Mouse (Mus musculus) CH12.LX (cell line): Measurements from ENCODE around the gene Sec14l5. TPM values are rescaled to one million over a fixed set of nuclear protein-coding genes. Genes with fewer than 3 reads are reported as not detected.

Experiments
- DNase-seq: peaks from one replicate; pipeline ENCODE4 v3.0.0-alpha.2; 2013; ENCODE audit errors: extremely low read depth
- H3K27ac ChIP-seq: 2 replicates; pipeline ENCODE4 v1.5.1; 2012; ENCODE audit warnings: low read depth, mild to moderate bottlenecking, control low read depth, moderate library complexity; ENCODE audit not compliant: insufficient read depth
- H3K27me3 ChIP-seq: replicated peaks from 2 replicates; pipeline ENCODE3; 2012; ENCODE audit warnings: inconsistent platforms
- H3K36me3 ChIP-seq, 2 experiments: replicated peaks in 1 of 2; 2 replicates each; pipeline versions ENCODE3 to v1.6.1; 2012; ENCODE audit warnings: inconsistent platforms in 1 of 2, low read length in 1 of 2, mild to moderate bottlenecking in 1 of 2, mixed read lengths in 1 of 2, moderate library complexity in 1 of 2; ENCODE audit not compliant: control insufficient read depth in 1 of 2, insufficient read depth in 1 of 2
- H3K4me1 ChIP-seq, 2 experiments: 2 replicates each; pipeline ENCODE4 v1.6.1; 2012; ENCODE audit warnings: inconsistent platforms in 1 of 2, moderate library complexity in 1 of 2; ENCODE audit not compliant: insufficient read depth in 2 of 2, control insufficient read depth in 1 of 2
- H3K4me2 ChIP-seq: 2 replicates; pipeline ENCODE4 v1.6.1; 2012; ENCODE audit warnings: low read depth, mild to moderate bottlenecking, control low read depth; ENCODE audit not compliant: poor library complexity, insufficient read depth, severe bottlenecking
- H3K4me3 ChIP-seq, 3 experiments: fragments of 150-350 bp in 1 of 3; sonication (generic) in 1 of 3; replicated peaks in 1 of 3; 2 replicates each; pipeline versions ENCODE3 to v1.5.1; 2011 to 2012; ENCODE audit warnings: low read depth in 2 of 3, low read length in 2 of 3, mild to moderate bottlenecking in 2 of 3, moderate library complexity in 2 of 3, control low read depth in 1 of 3, improper control_type of control experiment in 1 of 3, inconsistent platforms in 1 of 3, mixed read lengths in 1 of 3; ENCODE audit not compliant: poor library complexity in 1 of 3
- H3K79me2 ChIP-seq: replicated peaks from 2 replicates; pipeline ENCODE4 v1.6.1; 2012; ENCODE audit warnings: mild to moderate bottlenecking, moderate library complexity; ENCODE audit not compliant: control insufficient read depth, poor library complexity, insufficient read depth, severe bottlenecking; ENCODE audit errors: extremely low read depth
- H3K9ac ChIP-seq: 2 replicates; pipeline ENCODE4 v1.6.1; 2012; ENCODE audit warnings: low read depth, mild to moderate bottlenecking, control low read depth, moderate library complexity; ENCODE audit not compliant: insufficient read depth
- H3K9me3 ChIP-seq: replicated peaks from 2 replicates; pipeline ENCODE3; 2012; ENCODE audit warnings: low read length, inconsistent platforms, mixed read lengths
- BHLHE40 ChIP-seq: IDR thresholded peaks from 2 replicates; pipeline ENCODE4 v1.6.1; 2011; ENCODE audit warnings: mild to moderate bottlenecking, low read depth, low read length, improper control_type of control experiment
- CTCF ChIP-seq, 2 experiments: IDR thresholded peaks in 1 of 2; conservative IDR thresholded peaks in 1 of 2; 2 replicates each; pipeline ENCODE4 v1.5.1; 2011 to 2012; ENCODE audit warnings: low read depth in 2 of 2, low read length in 2 of 2, improper control_type of control experiment in 1 of 2, inconsistent platforms in 1 of 2, mild to moderate bottlenecking in 1 of 2, moderate library complexity in 1 of 2
- E2F4 ChIP-seq: IDR thresholded peaks from 2 replicates; pipeline ENCODE4 v1.6.1; 2011; ENCODE audit warnings: low read depth, low read length, improper control_type of control experiment; ENCODE audit not compliant: insufficient replicate concordance
- ELF1 ChIP-seq: IDR thresholded peaks from 2 replicates; pipeline ENCODE4 v1.6.1; 2014; ENCODE audit warnings: low read depth, mild to moderate bottlenecking, inconsistent platforms, low read length, improper control_type of control experiment
- GABPA ChIP-seq: IDR thresholded peaks from 2 replicates; pipeline ENCODE4 v1.6.1; 2012; ENCODE audit warnings: low read depth, low read length, improper control_type of control experiment, inconsistent platforms; ENCODE audit not compliant: insufficient replicate concordance
- IRF4 ChIP-seq: IDR thresholded peaks from 2 replicates; pipeline ENCODE4 v1.6.1; 2014; ENCODE audit warnings: low read depth, mild to moderate bottlenecking, inconsistent platforms, low read length, improper control_type of control experiment
- JUN ChIP-seq: IDR thresholded peaks from 2 replicates; pipeline ENCODE4 v1.6.1; 2011; ENCODE audit warnings: low read depth, mild to moderate bottlenecking, low read length, improper control_type of control experiment, moderate library complexity; ENCODE audit not compliant: insufficient read depth
- JUND ChIP-seq: conservative IDR thresholded peaks from 2 replicates; pipeline ENCODE4 v1.6.1; 2011; ENCODE audit warnings: low read depth, low read length, improper control_type of control experiment
- KAT2A ChIP-seq: IDR thresholded peaks from 2 replicates; pipeline ENCODE4 v1.6.1; 2012; ENCODE audit warnings: low read length, improper control_type of control experiment, inconsistent platforms; ENCODE audit not compliant: insufficient replicate concordance
- MAX ChIP-seq: IDR thresholded peaks from 2 replicates; pipeline ENCODE4 v1.6.1; 2011; ENCODE audit warnings: low read length, improper control_type of control experiment
- MAZ ChIP-seq: IDR thresholded peaks from 2 replicates; pipeline ENCODE4 v1.6.1; 2012; ENCODE audit warnings: low read depth, mild to moderate bottlenecking, inconsistent platforms, low read length, improper control_type of control experiment, moderate library complexity
- MXI1 ChIP-seq: IDR thresholded peaks from 2 replicates; pipeline ENCODE4 v1.6.1; 2011; ENCODE audit warnings: mild to moderate bottlenecking, low read depth, low read length, improper control_type of control experiment
- MYC ChIP-seq: IDR thresholded peaks from 2 replicates; pipeline ENCODE4 v1.6.1; 2011; ENCODE audit warnings: low read depth, mild to moderate bottlenecking, improper control_type of control experiment, low read length
- POLR2A ChIP-seq: IDR thresholded peaks from 2 replicates; pipeline ENCODE4 v1.6.1; 2011; ENCODE audit warnings: low read depth, mild to moderate bottlenecking, improper control_type of control experiment, low read length
- POLR2AphosphoS2 ChIP-seq: IDR thresholded peaks from 2 replicates; pipeline ENCODE4 v1.6.1; 2011; ENCODE audit warnings: low read depth, low read length, improper control_type of control experiment
- RAD21 ChIP-seq: IDR thresholded peaks from 2 replicates; pipeline ENCODE4 v1.6.1; 2011; ENCODE audit warnings: low read depth, mild to moderate bottlenecking, low read length, improper control_type of control experiment, moderate library complexity
- SIN3A ChIP-seq: IDR thresholded peaks from 2 replicates; pipeline ENCODE4 v1.6.1; 2012; ENCODE audit warnings: low read length, improper control_type of control experiment, inconsistent platforms
- TBP ChIP-seq: conservative IDR thresholded peaks from 2 replicates; pipeline ENCODE4 v1.6.1; 2011; ENCODE audit warnings: low read depth, low read length, improper control_type of control experiment
- TCF12 ChIP-seq: IDR thresholded peaks from 2 replicates; pipeline ENCODE4 v1.6.1; 2014; ENCODE audit warnings: low read depth, mild to moderate bottlenecking, inconsistent platforms, low read length, improper control_type of control experiment
- UBTF ChIP-seq: IDR thresholded peaks from 2 replicates; pipeline ENCODE4 v1.6.1; 2012; ENCODE audit warnings: low read depth, mild to moderate bottlenecking, inconsistent platforms, low read length, improper control_type of control experiment, moderate library complexity
- ZC3H11A ChIP-seq: IDR thresholded peaks from 2 replicates; pipeline ENCODE4 v1.6.1; 2012; ENCODE audit warnings: low read depth, mild to moderate bottlenecking, inconsistent platforms, low read length, improper control_type of control experiment
- ZMIZ1 ChIP-seq: IDR thresholded peaks from 2 replicates; pipeline ENCODE4 v1.6.1; 2012; ENCODE audit warnings: low read depth, mild to moderate bottlenecking, inconsistent platforms, low read length, improper control_type of control experiment
- ZNF384 ChIP-seq: IDR thresholded peaks from 2 replicates; pipeline ENCODE4 v1.6.1; 2012; ENCODE audit warnings: low read depth, low read length, improper control_type of control experiment, inconsistent platforms
- dilution Hi-C: fragments of 300-500 bp; cut with MboI; formaldehyde crosslinking; loops from 2 replicates; pipeline ENCODE4 v1.14.3; 2020; ENCODE audit warnings: low sequenced_read_pairs; ENCODE audit not compliant: extremely low pct_unique_long_range_greater_than_20kb, extremely low pct_ligation_motif_present
- in situ Hi-C: fragments of 300-500 bp; cut with MboI; formaldehyde crosslinking; loops from 3 replicates; pipeline ENCODE4 v1.14.3; 2019; ENCODE audit warnings: low sequenced_read_pairs, low pct_ligation_motif_present, low pct_unique_long_range_greater_than_20kb, mixed read lengths
- polyA plus RNA-seq: library from polyadenylated mRNA; unstranded; fragments of >175 nt; gene quantifications from 2 replicates; pipeline ENCODE4 v1.2.1, GENCODE M21; 2012; ENCODE audit warnings: low read depth; ENCODE audit not compliant: insufficient read length
- total RNA-seq, 2 experiments: library from RNA; depleted of rRNA; stranded (reverse); fragments of 300-350 nt in 1 of 2; fragments of >200 nt in 1 of 2; gene quantifications; 2 replicates each; pipeline ENCODE4 v1.2.3; 2012 to 2014

The Sec14l5 gene
- total and polyA plus RNA-seq, 3 experiments: 0.13 TPM; not detected in 2

DNA sequence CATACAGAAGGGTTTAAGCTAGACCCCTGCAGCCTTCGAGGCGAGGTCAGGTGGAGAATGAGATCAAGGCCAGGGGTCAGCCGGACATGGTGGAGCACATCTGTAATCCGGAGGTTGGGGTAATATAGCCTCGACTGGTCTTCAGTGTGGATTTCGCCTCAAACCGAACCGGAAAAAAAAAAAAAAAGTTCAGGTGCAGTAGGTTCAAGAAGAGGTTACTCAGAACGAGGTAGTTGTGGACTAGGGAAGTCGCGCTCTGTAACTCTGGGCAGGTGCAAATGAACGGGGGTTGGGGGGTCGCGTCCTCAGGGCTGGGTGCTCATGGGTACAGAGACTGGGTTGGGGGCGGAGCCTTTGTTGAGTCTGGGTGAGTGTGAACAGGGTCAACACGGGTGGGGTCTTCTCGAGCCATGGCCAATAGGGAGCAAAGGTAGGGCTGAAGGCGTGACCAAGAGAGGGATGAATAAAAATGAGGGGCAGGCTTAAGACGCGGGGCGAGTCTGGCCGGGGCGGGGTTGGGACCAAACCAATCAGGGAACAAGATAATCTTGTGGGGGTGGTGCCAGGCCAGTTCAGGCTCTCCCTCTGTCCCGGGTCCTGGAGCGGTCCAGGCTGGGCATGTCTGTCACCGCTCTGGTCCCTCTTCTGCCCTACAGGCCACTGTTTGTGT, 407 bp upstream of the Sec14l5 start:
- dilution Hi-C loops (no loop called here), in situ Hi-C loops (loop anchor here (25.0 kb wide), 1 partner anchor 509 kb away; the partner anchor contains the start of genes Dnaja3 and Vasn)
- H3K4me3 ChIP-seq: peak overlapping the region in 2 of 3 experiments; percentile 32 to 49
- peaks cover 67% of the 10 kb centered on the region for H3K27me3 ChIP-seq
- H3K4me2 ChIP-seq: peak overlapping the region; percentile 91
- DNase-seq: peak; percentile 79
- no peaks in the 10 kb centered on the region for H3K79me2 ChIP-seq
- H3K9ac ChIP-seq: no peak overlapping the region
- no peaks in the 10 kb centered on the region for H3K36me3 ChIP-seq
- peaks cover 16 to 18% of the 10 kb centered on the region in 2 experiments for H3K4me1 ChIP-seq
- TF ChIP-seq GABPA (no peak), MAZ (0 out of 2 replicates have a peak, but pooled peaks have one; percentile 53), TBP (0 out of 2 replicates have a peak, but pooled peaks have one; percentile 8), ELF1 (peak; percentile 21; the same call in 1 of the 2 replicates), ZNF384 (peak; percentile 71)
- H3K27ac ChIP-seq: no peak overlapping the region
- H3K9me3 ChIP-seq: no peaks in the 10 kb centered on the region

GRCm38 (mm10) chr16:5150544-5150943, 3.6 kb downstream of the Sec14l5 start:
- no peaks in the 10 kb centered on the region for H3K9me3 ChIP-seq
- H3K79me2 ChIP-seq: no peaks in the 10 kb centered on the region
- H3K4me3 ChIP-seq: no peak overlapping the region
- TF ChIP-seq ZMIZ1 (no peak), POLR2AphosphoS2 (no peak), KAT2A (no peak)
- H3K4me1 ChIP-seq: peaks cover 14 to 16% of the 10 kb centered on the region in 2 experiments
- no peak overlapping the region for H3K27ac ChIP-seq
- DNase-seq: no peak
- peaks cover 90% of the 10 kb centered on the region for H3K27me3 ChIP-seq
- no peak overlapping the region for H3K9ac ChIP-seq
- dilution Hi-C loops (no loop called here), in situ Hi-C loops (no loop called here)
- H3K4me2 ChIP-seq: no peak overlapping the region
- H3K36me3 ChIP-seq: no peaks in the 10 kb centered on the region

- Histone ChIP-seq H3K4me3 (no peak overlapping the region), H3K9me3 (no peaks in the 10 kb centered on the region), H3K36me3 (no peaks in the 10 kb centered on the region), H3K79me2 (no peaks in the 10 kb centered on the region), H3K27me3 (peaks cover 89% of the 10 kb centered on the region), H3K27ac (no peak overlapping the region), H3K4me1 (peaks cover 0 to 4% of the 10 kb centered on the region in 2 experiments; a peak in 2 of 4 replicates), H3K9ac (no peak overlapping the region), H3K4me2 (no peak overlapping the region)
- dilution Hi-C loops: no loop called here
- no peak for DNase-seq
- in situ Hi-C loops: no loop called here
- no peak for TF ChIP-seq TCF12
- TF ChIP-seq ZC3H11A: no peak
- no peak for TF ChIP-seq POLR2A
- no peak for TF ChIP-seq JUND
- TF ChIP-seq SIN3A: no peak
- TF ChIP-seq E2F4: no peak
- TF ChIP-seq CTCF (conservative IDR thresholded peaks at IDR 0.05 in 1 of 2, IDR thresholded peaks at IDR 0.05 in 1 of 2; ENCODE audit: low read depth in 2 of 2, low read length in 2 of 2): no peak
- no peak for TF ChIP-seq MYC
- no peak for TF ChIP-seq ZNF384
- no peak for TF ChIP-seq MXI1
- no peak for TF ChIP-seq BHLHE40
- no peak for TF ChIP-seq MAX
- no peak for TF ChIP-seq JUN
- TF ChIP-seq KAT2A: no peak
- TF ChIP-seq RAD21: no peak
- no peak for TF ChIP-seq UBTF
- TF ChIP-seq IRF4: no peak
These were observed 6.6 kb downstream of the Sec14l5 start for GRCm38 (mm10) chr16:5153299-5154026.
